Mouse (Mus musculus) testis, adult 10 weeks (tissue): ENCODE results near the gene Snx21. TPM values are rescaled to one million over a fixed set of nuclear protein-coding genes. Genes with fewer than 3 reads are reported as not detected.

Source experiments
- polyA plus RNA-seq: library from polyadenylated mRNA; stranded (reverse); fragments of 350-450 nt; fragmentation: Illumina TruSeq; extraction: RNeasy Lipid Tissue Mini Kit (QIAGEN cat#74804); gene quantifications from one replicate; pipeline ENCODE4 v1.2.3, GENCODE M21; 2014; ENCODE audit warnings: low read depth, low replicate concordance

The Snx21 gene
- polyA plus RNA-seq = 1.4 TPM

GRCm38 (mm10) chr2:164785481-164786387 lies at the start of gene Snx21:
Gene Snx21, plus strand, starts transcription at chr2:164785823.

GRCm38 (mm10) chr2:164745843-164746479 lies 39.7 kb upstream of the Snx21 start, which contains the start of the genes Wfdc3 and Dnttip1:
Gene Wfdc3, minus strand, starts transcription at chr2:164745931.
Gene Dnttip1, plus strand, starts transcription at chr2:164745983.

GRCm38 (mm10) chr2:164769258-164770037 lies 16.2 kb upstream of the Snx21 start, which contains the start of gene Ube2c:
Gene Ube2c, plus strand, starts transcription at chr2:164769898.

GRCm38 (mm10) chr2:164779481-164780086 lies 6.0 kb upstream of the Snx21 start, which contains the start of gene Tnnc2:
Gene Tnnc2, minus strand, starts transcription at chr2:164779967.

GRCm38 (mm10) chr2:164804533-164805331 lies 19.1 kb downstream of the Snx21 start, which contains the start of the genes Acot8 and Zswim3:
Gene Acot8, minus strand, starts transcription at chr2:164804882.
Gene Zswim3, plus strand, starts transcription at chr2:164805098.

GRCm38 (mm10) chr2:164822636-164823165 lies 37.1 kb downstream of the Snx21 start, which contains the start of gene Zswim1:
Gene Zswim1, plus strand, starts transcription at chr2:164822686.

GRCm38 (mm10) chr2:164828437-164828836 lies 42.8 kb downstream of the Snx21 start, which contains the start of gene Spata25:
Gene Spata25, minus strand, starts transcription at chr2:164828537.

GRCm38 (mm10) chr2:164832748-164833301 lies 47.2 kb downstream of the Snx21 start, which contains the start of gene Ctsa:
Gene Ctsa, plus strand, starts transcription at chr2:164832873.

GRCm38 (mm10) chr2:164833314-164833959 lies 47.8 kb downstream of the Snx21 start, which contains the start of gene Neurl2:
Gene Neurl2, minus strand, starts transcription at chr2:164833456.

Other genes with a start within 250 kb of the Snx21 start
- gene Wfdc2, start 223.4 kb upstream of the Snx21 start, polyA plus RNA-seq = not detected
- gene Spint3, start 212.4 kb upstream of the Snx21 start, polyA plus RNA-seq = not detected
- 17.8 TPM for gene Wfdc6a, start 200.4 kb upstream of the Snx21 start, polyA plus RNA-seq
- 83.7 TPM for gene Eppin, start 192.2 kb upstream of the Snx21 start, polyA plus RNA-seq
- 2.2 TPM for gene Wfdc6b, start 172.3 kb upstream of the Snx21 start, polyA plus RNA-seq
- gene Wfdc8, start 172.2 kb upstream of the Snx21 start, polyA plus RNA-seq = 1.6 TPM
- gene Wfdc16, start 147.0 kb upstream of the Snx21 start, polyA plus RNA-seq = 2.0 TPM
- 15.1 TPM for gene Wfdc10, start 129.8 kb upstream of the Snx21 start, polyA plus RNA-seq
- not detected for gene Wfdc9, start 129.2 kb upstream of the Snx21 start, polyA plus RNA-seq
- gene Wfdc11, start 111.7 kb upstream of the Snx21 start, polyA plus RNA-seq = not detected
- 2.2 TPM for gene Wfdc13, start 100.7 kb upstream of the Snx21 start, polyA plus RNA-seq
- gene Spint4, start 87.3 kb upstream of the Snx21 start, polyA plus RNA-seq = not detected
- gene Spint5, start 70.5 kb upstream of the Snx21 start, polyA plus RNA-seq = 8.1 TPM
- 11.3 TPM for gene Wfdc3, start 39.9 kb upstream of the Snx21 start, polyA plus RNA-seq
- gene Dnttip1, start 39.8 kb upstream of the Snx21 start, polyA plus RNA-seq = 5.0 TPM
- gene Ube2c, start 15.9 kb upstream of the Snx21 start, polyA plus RNA-seq = 11.9 TPM
- not detected for gene Tnnc2, start 5.9 kb upstream of the Snx21 start, polyA plus RNA-seq
- 1.3 TPM for gene Acot8, start 19.1 kb downstream of the Snx21 start, polyA plus RNA-seq
- gene Zswim3, start 19.3 kb downstream of the Snx21 start, polyA plus RNA-seq = 14.7 TPM
- 6.0 TPM for gene Zswim1, start 36.9 kb downstream of the Snx21 start, polyA plus RNA-seq
- gene Spata25, start 42.7 kb downstream of the Snx21 start, polyA plus RNA-seq = 15.7 TPM
- 5.4 TPM for gene Ctsa, start 47.0 kb downstream of the Snx21 start, polyA plus RNA-seq
- gene Neurl2, start 47.6 kb downstream of the Snx21 start, polyA plus RNA-seq = not detected
- 1.1 TPM for gene Pltp, start 71.9 kb downstream of the Snx21 start, polyA plus RNA-seq
- 2.8 TPM for gene Pcif1, start 93.5 kb downstream of the Snx21 start, polyA plus RNA-seq
- gene Zfp335, start 125.9 kb downstream of the Snx21 start, polyA plus RNA-seq = 0.22 TPM
- gene Mmp9, start 155.0 kb downstream of the Snx21 start, polyA plus RNA-seq = not detected
- gene Slc12a5, start 175.0 kb downstream of the Snx21 start, polyA plus RNA-seq = 8.0 TPM
- gene Ncoa5, start 249.0 kb downstream of the Snx21 start, polyA plus RNA-seq = 22.8 TPM